Mouse (Mus musculus): Measurements from ENCODE around the gene Abr.

DNA sequence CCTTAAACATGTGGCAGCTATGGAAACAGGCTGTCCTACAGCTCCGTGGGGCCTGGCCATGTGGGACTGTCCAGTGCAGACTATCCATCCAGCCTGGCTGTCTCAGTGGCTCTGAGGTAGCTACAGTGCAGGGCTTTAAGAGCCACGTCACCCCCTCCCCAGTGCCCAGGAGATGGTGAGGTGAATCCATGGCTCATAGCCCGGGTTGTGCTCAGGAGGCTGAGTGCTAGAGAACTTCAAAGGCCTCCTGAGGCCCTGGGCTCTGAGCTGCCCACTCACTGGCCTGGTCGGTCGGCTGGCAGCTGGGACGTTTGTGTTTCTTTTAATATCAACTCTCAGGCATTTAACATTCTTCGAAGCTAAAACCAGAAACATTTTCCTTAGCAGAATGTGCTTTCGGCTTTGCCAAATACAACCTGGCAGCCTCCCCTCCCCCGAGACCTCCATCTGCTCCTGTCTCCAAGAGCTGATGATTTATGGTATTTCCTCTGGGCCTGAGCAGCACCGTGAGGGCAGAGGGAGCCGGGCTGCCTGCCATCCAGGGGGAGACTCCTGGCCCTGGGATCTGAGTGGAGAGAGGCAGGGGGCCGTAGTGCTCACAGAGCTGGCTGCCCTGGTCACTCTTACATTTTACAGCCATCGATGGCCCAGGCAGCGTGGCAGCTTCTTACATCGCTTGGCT, 172.5 kb downstream of the Abr start:
- TF ChIP-seq CTCF (IDR thresholded peaks at IDR 0.05; ENCODE audit: insufficient read depth, low read length) (no peak), POLR2A (IDR thresholded peaks at IDR 0.05; ENCODE audit: borderline replicate concordance, extremely low read depth, low read depth, low read length) (no peak)
